Mouse (Mus musculus) E14TG2a.4 (cell line): ENCODE results near the gene Krt31.

Source experiments
- CTCF ChIP-seq: conservative IDR thresholded peaks from 2 replicates; pipeline ENCODE4 v1.5.1; 2014; ENCODE audit warnings: low read length
- POU5F1 ChIP-seq: IDR thresholded peaks from 2 replicates; pipeline ENCODE4 v1.6.1; 2014; ENCODE audit warnings: low read length, borderline replicate concordance

DNA sequence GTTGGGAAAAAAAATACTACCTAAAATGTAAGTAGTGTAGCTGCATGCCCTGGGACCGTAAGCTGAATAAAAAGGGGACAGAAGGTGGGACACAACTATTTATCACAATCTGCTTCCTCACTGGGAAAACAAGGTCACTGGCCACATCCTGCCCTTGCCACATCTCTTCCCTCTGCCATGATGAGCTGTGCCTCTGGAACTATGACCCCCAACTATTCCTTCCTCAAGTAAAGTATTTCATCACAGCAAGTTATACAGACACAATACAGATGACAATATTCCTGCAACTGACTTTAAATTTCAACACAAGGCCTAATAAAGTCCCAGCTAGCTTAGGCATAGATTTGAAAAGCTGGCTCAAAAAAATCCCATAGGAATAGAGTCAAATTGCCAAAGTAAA, 30.9 kb downstream of the Krt31 start:
- TF ChIP-seq POU5F1 (no peak), CTCF (no peak)
